In genomic region chr1:150089040-150089692, GRCm38 (mm10) we compare ENCODE assay signal across 16 mouse cellular contexts. TPM values are rescaled to one million over a fixed set of nuclear protein-coding genes. Genes with fewer than 3 reads are reported as not detected.
DNase-seq lines count a peak whose midpoint lies in the region; ATAC-seq and TF ChIP-seq lines count a peak whose summit lies in the region.
"Had no signal": no experiment of that assay in that cellular context is flagged by ENCODE, and none has a peak within 500 bp of the region (broad histone marks: within the 10 kb centered on the region; RNA-seq: fewer than 3 reads in every experiment).

No protein-coding gene starts in this region.

- peaks cover 6% of the 10 kb centered on the region; the same call in 1 of the 2 replicates for H3K4me1 ChIP-seq in intestine, embryonic 14.5 days (replicated peaks; ENCODE audit: control insufficient read depth, insufficient read depth, low read length)
- no peaks in the 10 kb centered on the region for H3K4me1 ChIP-seq in intestine, postnatal 0 days (replicated peaks; ENCODE audit: control insufficient read depth, insufficient read depth, low read length)
- no peaks in the 10 kb centered on the region for H3K4me1 ChIP-seq in lung, embryonic 16.5 days (replicated peaks; ENCODE audit: control insufficient read depth, insufficient read depth, low read length)
- no peaks in the 10 kb centered on the region; the same call in 1 of the 2 replicates for H3K4me1 ChIP-seq in intestine, embryonic 16.5 days (ENCODE audit: control insufficient read depth, insufficient read depth, low read length)
- peaks cover 2% of the 10 kb centered on the region; the same call in 1 of the 2 replicates for H3K4me1 ChIP-seq in stomach, embryonic 16.5 days (ENCODE audit: control insufficient read depth, insufficient read depth, low read length)
- H3K4me1 ChIP-seq: forebrain, embryonic 10.5 days; heart, embryonic 12.5 days; hindbrain, embryonic 10.5 days; limb, embryonic 12.5 days had no signal

- H3K36me3 ChIP-seq in intestine, embryonic 14.5 days (ENCODE audit: control insufficient read depth, insufficient read depth, low read length), result no peaks in the 10 kb centered on the region
- H3K36me3 ChIP-seq in intestine, postnatal 0 days (ENCODE audit: control insufficient read depth, insufficient read depth), result no peaks in the 10 kb centered on the region
- no peaks in the 10 kb centered on the region for H3K36me3 ChIP-seq in lung, embryonic 16.5 days (ENCODE audit: control insufficient read depth, insufficient read depth, low read length)
- H3K36me3 ChIP-seq in intestine, embryonic 16.5 days (ENCODE audit: control insufficient read depth, insufficient read depth, low read length), result no peaks in the 10 kb centered on the region
- no peaks in the 10 kb centered on the region for H3K36me3 ChIP-seq in stomach, embryonic 16.5 days (ENCODE audit: control insufficient read depth, insufficient read depth, low read length)
- H3K36me3 ChIP-seq: forebrain, embryonic 10.5 days; heart, embryonic 12.5 days; hindbrain, embryonic 10.5 days; limb, embryonic 12.5 days had no signal

- no peak overlapping the region for H3K4me2 ChIP-seq in intestine, embryonic 14.5 days (ENCODE audit: low read length)
- no peak overlapping the region for H3K4me2 ChIP-seq in intestine, postnatal 0 days (replicated peaks; ENCODE audit: low read depth)
- H3K4me2 ChIP-seq in lung, embryonic 16.5 days (ENCODE audit: low read depth, low read length), result no peak overlapping the region
- H3K4me2 ChIP-seq in intestine, embryonic 16.5 days (ENCODE audit: low read depth, low read length), result no peak overlapping the region
- no peak overlapping the region for H3K4me2 ChIP-seq in stomach, embryonic 16.5 days (ENCODE audit: low read depth, low read length)
- H3K4me2 ChIP-seq: heart, embryonic 12.5 days; limb, embryonic 12.5 days had no signal

- 0 out of 2 replicates have a peak, but pooled peaks cover 2% of the 10 kb centered on the region for H3K9me3 ChIP-seq in intestine, embryonic 14.5 days (ENCODE audit: control insufficient read depth, low read length)
- no peaks in the 10 kb centered on the region for H3K9me3 ChIP-seq in intestine, postnatal 0 days (ENCODE audit: control insufficient read depth)
- H3K9me3 ChIP-seq in lung, embryonic 16.5 days (ENCODE audit: control insufficient read depth, low read length), result 0 out of 2 replicates have a peak, but pooled peaks cover 3% of the 10 kb centered on the region
- H3K9me3 ChIP-seq in intestine, embryonic 16.5 days (ENCODE audit: control insufficient read depth, low read length), result no peaks in the 10 kb centered on the region
- H3K9me3 ChIP-seq in stomach, embryonic 16.5 days (replicated peaks; ENCODE audit: control insufficient read depth, low read length), result peaks cover 9% of the 10 kb centered on the region; the same call in 1 of the 2 replicates
- H3K9me3 ChIP-seq: forebrain, embryonic 10.5 days; heart, embryonic 12.5 days; hindbrain, embryonic 10.5 days; limb, embryonic 12.5 days had no signal

- no peak overlapping the region for H3K4me3 ChIP-seq in intestine, embryonic 14.5 days (ENCODE audit: low read depth, low read length)
- H3K4me3 ChIP-seq in intestine, postnatal 0 days (ENCODE audit: low read depth, low read length), result no peak overlapping the region
- no peak overlapping the region for H3K4me3 ChIP-seq in lung, embryonic 16.5 days (ENCODE audit: low read length)
- no peak overlapping the region for H3K4me3 ChIP-seq in intestine, embryonic 16.5 days (ENCODE audit: low read length)
- no peak overlapping the region for H3K4me3 ChIP-seq in stomach, embryonic 16.5 days (replicated peaks; ENCODE audit: low read length)
- H3K4me3 ChIP-seq: forebrain, embryonic 10.5 days; heart, embryonic 12.5 days; hindbrain, embryonic 10.5 days; limb, embryonic 12.5 days had no signal

- DNase-seq in intestine, embryonic 14.5 days (ENCODE audit: low spot score), result peak; percentile 57
- DNase-seq in lung, postnatal 14 days, result no peak
- no peak for DNase-seq in c-Kit-positive CD71-positive TER-119-positive erythroid progenitor cells, embryonic 14.5 days (ENCODE audit: low spot score)
- DNase-seq: cerebellum, adult 11 months; embryo, embryonic 11 days; gastrocnemius, postnatal 14 days; thymus, postnatal 14 days had no signal

- H3K27ac ChIP-seq in intestine, embryonic 14.5 days (ENCODE audit: low read depth), result peak overlapping the region; percentile 49; the same call in 1 of the 2 replicates
- no peak overlapping the region for H3K27ac ChIP-seq in intestine, postnatal 0 days (ENCODE audit: low read depth, low read length)
- no peak overlapping the region for H3K27ac ChIP-seq in lung, embryonic 16.5 days (ENCODE audit: low read length)
- H3K27ac ChIP-seq in intestine, embryonic 16.5 days (ENCODE audit: low read length), result 0 out of 2 replicates have a peak overlapping the region, but pooled peaks have one; percentile 5
- H3K27ac ChIP-seq in stomach, embryonic 16.5 days (ENCODE audit: low read length), result no peak overlapping the region; the same call in 1 of the 2 replicates
- H3K27ac ChIP-seq: forebrain, embryonic 10.5 days; hindbrain, embryonic 10.5 days; limb, embryonic 12.5 days; macrophage had no signal

- WGBS in intestine, embryonic 14.5 days, result 39% methylated on average over 6 of the region's 6 CpGs
- 53% methylated on average over 6 of the region's 6 CpGs for WGBS in intestine, postnatal 0 days
- 50% methylated on average over 6 of the region's 6 CpGs for WGBS in lung, embryonic 16.5 days
- 45% methylated on average over 6 of the region's 6 CpGs for WGBS in intestine, embryonic 16.5 days
- 47% methylated on average over 6 of the region's 6 CpGs for WGBS in stomach, embryonic 16.5 days

- no peak overlapping the region for H3K9ac ChIP-seq in intestine, embryonic 14.5 days (ENCODE audit: low read length)
- H3K9ac ChIP-seq in intestine, postnatal 0 days (ENCODE audit: low read depth, low read length), result no peak overlapping the region
- H3K9ac ChIP-seq in lung, embryonic 16.5 days (ENCODE audit: low read length), result no peak overlapping the region
- no peak overlapping the region for H3K9ac ChIP-seq in intestine, embryonic 16.5 days (ENCODE audit: low read depth, low read length)
- H3K9ac ChIP-seq in stomach, embryonic 16.5 days (ENCODE audit: low read length), result no peak overlapping the region
- H3K9ac ChIP-seq: heart, embryonic 12.5 days; limb, embryonic 12.5 days had no signal

- TF ChIP-seq CTCF in intestine, postnatal 0 days (IDR thresholded peaks at IDR 0.05; ENCODE audit: low read depth), result no peak

- ATAC-seq in intestine, embryonic 14.5 days (replicated peaks; ENCODE audit: low FRiP score, low TSS enrichment, low read depth), result peak; percentile 58
- ATAC-seq in intestine, postnatal 0 days, result no peak
- peak; percentile 84 for ATAC-seq in lung, embryonic 16.5 days (ENCODE audit: low read depth)
- ATAC-seq in intestine, embryonic 16.5 days, result peak; percentile 86
- peak; percentile 63; the same call in 1 of the 2 replicates for ATAC-seq in stomach, embryonic 16.5 days (ENCODE audit: insufficient read depth, low FRiP score)

- no peaks in the 10 kb centered on the region for H3K27me3 ChIP-seq in intestine, embryonic 14.5 days (replicated peaks; ENCODE audit: control insufficient read depth, insufficient read depth, low read length)
- H3K27me3 ChIP-seq in intestine, postnatal 0 days (replicated peaks; ENCODE audit: control insufficient read depth, insufficient read depth, low read length), result no peaks in the 10 kb centered on the region
- no peaks in the 10 kb centered on the region for H3K27me3 ChIP-seq in lung, embryonic 16.5 days (ENCODE audit: control insufficient read depth, insufficient read depth, low read depth, low read length)
- no peaks in the 10 kb centered on the region for H3K27me3 ChIP-seq in intestine, embryonic 16.5 days (replicated peaks; ENCODE audit: control insufficient read depth, insufficient read depth, low read length)
- no peaks in the 10 kb centered on the region for H3K27me3 ChIP-seq in stomach, embryonic 16.5 days (ENCODE audit: control insufficient read depth, insufficient read depth, low read length)
- H3K27me3 ChIP-seq: heart, embryonic 12.5 days; limb, embryonic 12.5 days had no signal

RNA-seq across cellular contexts. Expression of gene Ptgs2, which starts 10.7 kb away (rescaled TPM):
- 1.4 and 1.8 TPM in 2 replicates for polyA plus RNA-seq in intestine, embryonic 14.5 days (2014; fragmentation: Nextera tagmentation; extraction: Ambion mirVana)
- polyA plus RNA-seq in intestine, postnatal 0 days (2015; fragmentation: Nextera tagmentation; extraction: Ambion mirVana), result 1.6 and 2.0 TPM in 2 replicates
- polyA plus RNA-seq in lung, embryonic 16.5 days (2015; fragmentation: Nextera tagmentation; extraction: Ambion mirVana), result 0.10 and 0.15 TPM in 2 replicates
- polyA plus RNA-seq in intestine, embryonic 16.5 days (2015; fragmentation: Nextera tagmentation; extraction: Ambion mirVana), result 1.2 and 1.4 TPM in 2 replicates
- 0.30 and 0.46 TPM in 2 replicates for polyA plus RNA-seq in stomach, embryonic 16.5 days (2015; fragmentation: Nextera tagmentation; extraction: Ambion mirVana)
- polyA plus RNA-seq: forebrain, embryonic 10.5 days had no signal

Comparison
In these comparisons a context has a peak if more than half of its experiments do, and no peak if none do; other contexts are left out.
1. H3K27ac ChIP-seq: peak in intestine, embryonic 14.5 days (single experiment) and intestine, embryonic 16.5 days (single experiment); none in intestine, postnatal 0 days (single experiment), lung, embryonic 16.5 days (single experiment) and stomach, embryonic 16.5 days (single experiment).